In the genomic region with DNA sequence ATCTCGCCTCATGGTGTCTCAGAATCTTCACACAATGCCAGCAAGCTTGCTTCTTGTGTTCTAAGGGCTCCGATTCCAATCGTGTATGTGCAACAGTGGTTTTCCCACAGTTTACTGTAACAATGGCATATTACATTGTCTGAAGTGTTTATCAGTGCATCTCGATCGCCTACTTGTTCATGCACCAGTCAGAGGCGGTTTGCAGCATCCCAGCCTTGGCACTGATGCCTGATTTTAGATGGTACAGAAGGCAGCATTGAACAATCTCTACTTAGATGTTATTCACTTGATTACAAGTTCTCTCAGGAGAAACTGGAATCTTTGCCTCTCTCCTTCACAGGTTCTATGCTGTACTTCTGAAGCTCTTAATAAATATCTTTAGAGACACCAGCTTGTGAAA, we compare ENCODE assay signal across 21 mouse cellular contexts.
"Had no signal": no experiment of that assay in that cellular context is flagged by ENCODE, and none has a peak within 500 bp of the region (broad histone marks: within the 10 kb centered on the region; RNA-seq: fewer than 3 reads in every experiment).

No protein-coding gene starts in this region.

- DNase-seq: liver, postnatal 0 days; lung, adult 2 months; lung, postnatal 14 days; lung, postnatal 36 days; midbrain, embryonic 14.5 days; retina, postnatal 1 day; right cerebral cortex, adult 18-20 months; right cerebral cortex, postnatal 25 days; right cerebral cortex, postnatal 4 days; spleen, adult 18-20 months; thymus, adult 18-20 months; thymus, postnatal 14 days; thymus, postnatal 36 days had no signal

- H3K27ac ChIP-seq: lung, embryonic 15.5 days; macrophage; midbrain, embryonic 10.5 days; midbrain, embryonic 12.5 days; neural tube, embryonic 13.5 days; neural tube, embryonic 15.5 days had no signal

- H3K4me3 ChIP-seq: lung, embryonic 15.5 days; megakaryocyte, embryonic 14.5 days; midbrain, embryonic 10.5 days; midbrain, embryonic 12.5 days; myocyte; neural tube, embryonic 13.5 days; neural tube, embryonic 15.5 days had no signal
